Mouse (Mus musculus) embryonic facial prominence, embryonic 15.5 days (tissue): ENCODE results near the gene Dnase1. TPM values are rescaled to one million over a fixed set of nuclear protein-coding genes. Genes with fewer than 3 reads are reported as not detected.
"Not testable (repeated sequence)": the region's sequence is repeated elsewhere in the genome, so short reads cannot be mapped to it uniquely, and the experiment has no call there.

Experiments
- ATAC-seq: fragments of 200-750 bp; cut with Nextera tagmentation; 2 replicates; pipeline ENCODE4 v1.8.0; 2017; ENCODE audit warnings: low read depth, moderate TSS enrichment; ENCODE audit not compliant: insufficient number of reproducible peaks, low FRiP score, low TSS enrichment
- H3K27ac ChIP-seq: fragments of 300-500 bp; sonication (generic); replicated peaks from 2 replicates; pipeline ENCODE4 v1.5.1; 2015; ENCODE audit warnings: mild to moderate bottlenecking, inconsistent platforms
- H3K27me3 ChIP-seq: fragments of 300-500 bp; sonication (generic); 2 replicates; pipeline ENCODE4 v1.6.1; 2015; ENCODE audit warnings: inconsistent platforms
- H3K36me3 ChIP-seq: fragments of 300-500 bp; sonication (generic); 2 replicates; pipeline ENCODE4 v1.6.1; 2015; ENCODE audit warnings: mild to moderate bottlenecking, inconsistent platforms
- H3K4me1 ChIP-seq: fragments of 300-500 bp; sonication (generic); 2 replicates; pipeline ENCODE4 v1.6.1; 2015; ENCODE audit warnings: inconsistent platforms
- H3K4me2 ChIP-seq: fragments of 300-500 bp; sonication (generic); replicated peaks from 2 replicates; pipeline ENCODE4 v1.6.1; 2015; ENCODE audit warnings: mild to moderate bottlenecking, inconsistent platforms
- H3K4me3 ChIP-seq: fragments of 300-500 bp; sonication (generic); replicated peaks from 2 replicates; pipeline ENCODE4 v1.5.1; 2015; ENCODE audit warnings: mild to moderate bottlenecking, inconsistent platforms
- H3K9ac ChIP-seq: fragments of 300-500 bp; sonication (generic); 2 replicates; pipeline ENCODE4 v1.6.1; 2015; ENCODE audit warnings: inconsistent platforms
- H3K9me3 ChIP-seq: fragments of 300-500 bp; sonication (generic); replicated peaks from 2 replicates; pipeline ENCODE4 v1.6.1; 2016; ENCODE audit warnings: inconsistent platforms
- WGBS: fragments of 180-500 bp; shearing (Covaris S2); methylation state at CpG from one replicate; pipeline ENCODE4 v1.1.7; 2015; 5-methylcytosine and 5-hydroxymethylcytosine counted together
- polyA plus RNA-seq: library from polyadenylated mRNA; unstranded; fragments of >200 nt; fragmentation: Nextera tagmentation; extraction: Ambion mirVana; gene quantifications from 2 replicates; pipeline ENCODE4 v1.2.1, GENCODE M21; 2015

Dnase1 gene
- polyA plus RNA-seq: 4.3 and 5.4 TPM in 2 replicates

DNA sequence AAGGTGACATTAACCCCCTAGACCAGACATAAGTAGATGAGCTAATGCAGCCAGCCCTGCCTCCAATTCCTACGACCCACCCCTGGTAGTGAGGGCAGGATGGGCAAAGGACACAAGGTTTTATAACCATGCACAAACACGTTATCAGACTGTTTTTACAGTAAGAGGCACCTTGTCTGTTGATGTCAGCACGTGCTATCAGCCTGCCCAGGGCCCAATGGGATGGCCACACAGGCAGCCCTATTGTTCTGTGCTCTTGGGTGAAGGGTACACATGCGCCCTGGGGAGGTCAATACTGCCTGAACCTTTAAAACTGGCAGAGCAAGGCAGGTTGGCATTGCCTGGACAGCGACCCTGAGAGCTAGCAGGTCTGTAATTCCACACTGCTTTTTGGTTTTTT lies at the start of gene Dnase1:
Dnase1 (plus strand) TSS at position 136 of the 400 bp plus-strand sequence.
- peaks cover 49% of the 10 kb centered on the region for H3K36me3 ChIP-seq
- H3K4me3 ChIP-seq: no peak within 1 kb of the TSS
- H3K4me2 ChIP-seq: no peak within 1 kb of the TSS
- no peaks in the 10 kb centered on the region for H3K4me1 ChIP-seq
- no peaks in the 10 kb centered on the region for H3K9me3 ChIP-seq
- 86% methylated on average over 5 of the region's 5 CpGs for WGBS
- no peak within 1 kb of the TSS for H3K27ac ChIP-seq
- no peak within 1 kb of the TSS for H3K9ac ChIP-seq
- H3K27me3 ChIP-seq: no peaks in the 10 kb centered on the region
- ATAC-seq: no peak

DNA sequence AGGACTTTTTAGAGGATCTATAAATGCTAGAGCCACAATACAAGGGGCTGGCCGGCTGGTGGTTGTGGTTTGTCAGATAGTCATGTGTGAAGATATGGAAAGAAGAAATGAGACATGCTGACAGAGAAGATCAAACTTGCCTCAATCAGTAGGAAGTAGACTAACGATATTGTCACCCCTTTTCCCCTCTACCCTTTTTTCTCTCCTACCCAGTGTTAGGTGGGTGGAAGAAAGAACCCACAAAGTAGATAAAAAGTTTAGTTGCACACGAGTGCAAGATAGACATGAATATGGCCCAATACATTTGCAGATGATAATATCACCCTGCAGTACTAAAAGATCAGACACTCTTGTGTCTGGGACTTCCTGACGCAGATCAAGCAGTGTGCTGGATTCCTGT lies 48.3 kb upstream of the Dnase1 start:
- ATAC-seq: no peak
- no peaks in the 10 kb centered on the region for H3K4me1 ChIP-seq
- 95% methylated on average over 4 of the region's 4 CpGs for WGBS
- no peak overlapping the region for H3K27ac ChIP-seq
- H3K4me2 ChIP-seq: no peak overlapping the region
- H3K4me3 ChIP-seq: no peak overlapping the region
- no peaks in the 10 kb centered on the region for H3K27me3 ChIP-seq
- peaks cover 100% of the 10 kb centered on the region for H3K36me3 ChIP-seq
- H3K9ac ChIP-seq: no peak overlapping the region
- H3K9me3 ChIP-seq: no peaks in the 10 kb centered on the region

DNA sequence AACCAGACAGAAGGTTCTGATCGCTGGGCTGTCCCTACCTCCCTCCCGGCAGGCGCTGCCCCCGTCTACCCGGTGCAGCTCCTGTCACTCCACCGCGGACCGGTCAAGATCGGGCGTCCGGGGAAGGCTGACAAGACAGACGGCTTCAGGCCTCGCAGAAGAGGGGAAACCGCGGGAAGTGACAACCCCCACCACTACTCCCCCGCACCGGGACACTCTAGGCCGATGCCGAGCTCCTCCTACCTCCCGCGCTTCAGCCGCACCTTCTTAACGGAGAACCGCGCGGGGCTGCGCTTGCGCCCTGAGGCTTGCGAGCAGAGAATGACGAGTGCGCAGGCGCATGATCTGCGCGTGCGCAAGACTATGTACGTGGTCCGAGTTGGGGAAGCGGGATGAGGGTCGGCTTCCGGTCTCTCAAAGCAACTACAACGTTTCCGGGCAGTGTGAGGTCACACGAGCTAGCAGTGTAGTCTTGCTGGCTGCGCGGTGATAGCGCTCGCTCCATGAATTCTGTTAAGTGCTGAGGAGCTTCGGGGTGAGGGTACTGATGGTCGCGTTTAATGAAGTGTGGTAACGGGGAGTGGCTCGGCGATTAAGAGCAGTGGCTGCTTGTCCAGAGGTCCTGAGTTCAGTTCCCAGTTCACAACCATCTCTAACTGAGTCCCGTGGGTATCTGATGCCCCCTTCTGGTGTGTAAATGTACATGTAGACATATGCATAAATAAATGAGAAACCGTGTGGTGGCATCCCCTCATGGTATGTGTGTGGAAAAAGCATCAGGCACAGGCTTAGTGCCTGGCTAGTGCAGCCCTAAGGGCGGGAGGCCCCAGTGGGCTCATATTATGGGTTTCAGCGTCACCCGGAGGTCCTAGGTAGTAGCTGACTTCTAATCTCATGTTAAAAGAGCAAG lies 33.0 kb upstream of the Dnase1 start, which contains the start of gene Slx4:
Slx4 (minus strand) TSS at position 282 of the 910 bp plus-strand sequence.
- Histone ChIP-seq H3K4me2 (peak within 1 kb of the TSS; percentile 82), H3K27me3 (no peaks in the 10 kb centered on the region), H3K9ac (peak within 1 kb of the TSS; percentile 93), H3K36me3 (peaks cover 24% of the 10 kb centered on the region), H3K4me1 (peaks cover 10% of the 10 kb centered on the region), H3K4me3 (peak within 1 kb of the TSS; percentile 78), H3K9me3 (no peaks in the 10 kb centered on the region), H3K27ac (peak within 1 kb of the TSS; percentile 86)
- WGBS: 1% methylated on average over 58 of the region's 58 CpGs
- ATAC-seq: peak; percentile 97

DNA sequence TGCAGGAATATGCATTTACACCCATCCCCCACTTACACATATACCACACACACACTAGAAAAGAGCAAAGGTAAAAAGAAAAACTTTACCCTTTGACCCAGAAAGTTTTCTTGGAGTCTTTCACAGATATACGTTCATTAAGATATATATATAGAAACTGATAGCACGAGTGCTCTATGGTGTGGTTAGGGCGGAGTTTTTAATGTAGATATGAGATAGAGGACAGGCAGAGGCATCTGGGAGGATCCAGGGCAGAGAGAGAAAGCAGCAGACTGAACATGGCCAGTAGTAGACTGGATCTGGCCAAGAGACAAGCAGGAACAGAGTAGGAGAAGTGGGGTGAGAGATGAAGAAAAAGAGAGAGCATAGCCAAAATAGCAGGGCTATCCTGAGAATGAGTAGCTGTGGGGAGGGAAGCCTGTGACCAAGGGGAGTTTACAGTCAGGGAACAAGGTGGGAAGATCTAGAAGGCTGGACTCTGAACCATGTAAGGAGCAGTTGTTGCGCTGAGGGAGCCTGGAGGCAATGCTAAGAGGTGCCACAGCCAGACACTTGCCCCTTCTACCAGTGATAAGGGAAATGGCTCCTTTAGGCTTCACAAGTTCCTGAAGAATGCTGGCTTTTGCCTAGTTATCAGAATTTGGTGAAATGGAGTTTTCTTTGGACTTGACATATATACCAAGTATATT lies 23.7 kb upstream of the Dnase1 start:
- no peaks in the 10 kb centered on the region for H3K36me3 ChIP-seq
- no peak for ATAC-seq
- no peaks in the 10 kb centered on the region for H3K9me3 ChIP-seq
- WGBS: 71% methylated on average over 4 of the region's 4 CpGs
- H3K27me3 ChIP-seq: no peaks in the 10 kb centered on the region
- no peak overlapping the region for H3K4me2 ChIP-seq
- no peaks in the 10 kb centered on the region for H3K4me1 ChIP-seq
- no peak overlapping the region for H3K27ac ChIP-seq
- no peak overlapping the region for H3K4me3 ChIP-seq
- H3K9ac ChIP-seq: no peak overlapping the region

DNA sequence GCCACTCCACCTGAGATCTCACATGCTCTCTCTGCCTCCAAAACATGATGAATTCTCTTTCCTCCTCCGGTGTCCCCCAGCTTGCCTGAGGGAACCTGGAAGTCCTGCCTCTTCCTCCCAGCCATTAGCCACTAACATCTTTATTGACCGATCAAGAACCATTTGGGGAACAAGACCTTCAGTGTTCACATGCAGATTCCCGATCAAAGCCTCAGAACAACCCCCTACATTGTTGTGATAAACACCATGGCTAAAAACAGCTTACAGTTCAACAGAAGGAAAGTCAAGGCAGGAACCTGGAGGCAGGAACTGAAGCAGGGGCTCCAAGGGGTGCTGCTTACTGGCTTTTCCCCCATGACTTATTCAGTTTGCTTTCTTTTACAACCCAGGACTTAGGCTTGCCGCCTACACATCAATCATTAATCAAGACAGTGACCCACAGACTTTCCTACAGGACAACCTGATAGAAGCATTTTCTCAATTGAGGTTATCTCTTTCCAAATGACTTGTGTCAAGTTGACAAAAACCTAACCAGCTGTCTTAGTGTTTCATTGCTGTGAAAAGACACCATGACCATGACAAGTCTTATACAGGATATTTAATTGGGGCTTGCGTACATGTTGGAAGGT lies 22.6 kb upstream of the Dnase1 start:
- Histone ChIP-seq H3K27ac (no peak overlapping the region), H3K4me1 (no peaks in the 10 kb centered on the region), H3K36me3 (no peaks in the 10 kb centered on the region), H3K27me3 (no peaks in the 10 kb centered on the region), H3K4me3 (no peak overlapping the region), H3K9ac (no peak overlapping the region), H3K9me3 (no peaks in the 10 kb centered on the region), H3K4me2 (no peak overlapping the region)
- ATAC-seq: no peak
- WGBS: 79% methylated on average over 5 of the region's 5 CpGs

DNA sequence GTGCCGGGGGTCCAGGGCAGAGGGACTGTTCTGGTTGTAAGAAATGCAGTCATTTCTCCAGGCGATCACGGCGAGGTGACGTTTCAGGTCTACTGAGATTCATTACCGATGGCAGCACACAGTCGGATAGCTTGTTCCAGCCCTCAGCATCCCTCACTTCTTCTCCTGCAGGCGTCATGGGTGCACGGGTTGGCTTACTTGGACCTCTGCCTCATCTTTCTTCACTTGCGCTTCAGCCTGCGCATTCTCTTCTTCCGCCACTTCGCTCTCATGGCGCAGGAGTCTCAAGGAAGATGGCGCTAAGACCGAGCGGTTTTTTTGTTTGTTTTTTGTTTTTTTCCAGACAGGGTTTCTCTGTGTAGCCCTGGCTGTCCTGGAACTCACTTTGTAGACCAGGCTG lies 20.0 kb upstream of the Dnase1 start:
- WGBS: 73% methylated on average over 17 of the region's 17 CpGs
- not testable (repeated sequence) for H3K4me3 ChIP-seq, ATAC-seq, H3K9me3 ChIP-seq, H3K4me1 ChIP-seq, H3K9ac ChIP-seq, H3K27me3 ChIP-seq, H3K27ac ChIP-seq, H3K36me3 ChIP-seq, H3K4me2 ChIP-seq

DNA sequence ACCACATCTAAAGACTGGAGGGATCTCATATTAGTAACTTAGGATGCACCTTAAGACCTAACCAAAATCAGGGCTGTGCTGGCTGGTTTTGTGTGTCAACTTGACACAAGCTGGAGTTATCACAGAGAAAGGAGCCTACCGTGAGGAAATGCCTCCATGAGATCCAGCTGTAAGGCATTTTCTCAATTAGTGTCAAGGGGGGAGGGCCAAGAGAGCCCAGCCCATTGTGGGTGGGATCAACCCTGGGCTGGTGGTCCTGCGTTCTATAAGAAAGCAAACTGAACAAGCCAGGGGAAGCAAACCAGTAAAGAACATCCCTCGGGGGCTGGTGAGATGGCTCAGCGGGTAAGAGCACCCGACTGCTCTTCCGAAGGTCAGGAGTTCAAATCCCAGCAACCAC lies 19.3 kb upstream of the Dnase1 start:
- H3K4me1 ChIP-seq, H3K27ac ChIP-seq, H3K36me3 ChIP-seq, H3K9ac ChIP-seq, H3K4me3 ChIP-seq, H3K9me3 ChIP-seq, ATAC-seq, H3K4me2 ChIP-seq, H3K27me3 ChIP-seq: not testable (repeated sequence)
- WGBS: 49% methylated on average over 6 of the region's 6 CpGs

DNA sequence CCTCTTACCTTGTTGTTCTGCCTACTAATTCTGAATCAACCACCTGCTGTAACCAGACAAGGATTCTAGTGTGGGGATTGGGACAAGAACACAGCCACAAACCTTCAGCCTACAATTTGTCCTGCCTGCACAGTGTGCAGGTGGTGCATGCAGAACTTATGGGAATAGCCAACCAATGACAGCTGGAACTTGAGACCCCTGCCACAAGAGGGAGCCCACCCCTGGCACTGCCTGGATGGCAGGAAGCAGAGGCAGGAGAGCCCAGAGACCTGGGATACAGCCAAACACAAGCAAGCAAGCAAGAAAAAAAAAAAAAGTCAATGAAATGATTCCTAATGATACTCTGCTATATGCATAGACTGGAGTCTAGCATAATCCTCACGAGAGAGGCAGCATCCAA lies 15.5 kb upstream of the Dnase1 start:
- no peaks in the 10 kb centered on the region for H3K9me3 ChIP-seq
- no peaks in the 10 kb centered on the region for H3K4me1 ChIP-seq
- no peak overlapping the region for H3K9ac ChIP-seq
- no peaks in the 10 kb centered on the region for H3K27me3 ChIP-seq
- WGBS: 90% methylated on average over 1 of the region's 1 CpGs
- no peak overlapping the region for H3K4me3 ChIP-seq
- H3K4me2 ChIP-seq: no peak overlapping the region
- no peaks in the 10 kb centered on the region for H3K36me3 ChIP-seq
- no peak for ATAC-seq
- H3K27ac ChIP-seq: no peak overlapping the region

GRCm38 (mm10) chr16:4022719-4023118 lies 14.0 kb upstream of the Dnase1 start:
- no peaks in the 10 kb centered on the region for H3K4me1 ChIP-seq
- 65% methylated on average over 4 of the region's 4 CpGs for WGBS
- no peak overlapping the region for H3K9ac ChIP-seq
- no peaks in the 10 kb centered on the region for H3K9me3 ChIP-seq
- H3K36me3 ChIP-seq: no peaks in the 10 kb centered on the region
- no peak overlapping the region for H3K27ac ChIP-seq
- no peak overlapping the region for H3K4me3 ChIP-seq
- H3K4me2 ChIP-seq: no peak overlapping the region
- H3K27me3 ChIP-seq: no peaks in the 10 kb centered on the region
- no peak for ATAC-seq

DNA sequence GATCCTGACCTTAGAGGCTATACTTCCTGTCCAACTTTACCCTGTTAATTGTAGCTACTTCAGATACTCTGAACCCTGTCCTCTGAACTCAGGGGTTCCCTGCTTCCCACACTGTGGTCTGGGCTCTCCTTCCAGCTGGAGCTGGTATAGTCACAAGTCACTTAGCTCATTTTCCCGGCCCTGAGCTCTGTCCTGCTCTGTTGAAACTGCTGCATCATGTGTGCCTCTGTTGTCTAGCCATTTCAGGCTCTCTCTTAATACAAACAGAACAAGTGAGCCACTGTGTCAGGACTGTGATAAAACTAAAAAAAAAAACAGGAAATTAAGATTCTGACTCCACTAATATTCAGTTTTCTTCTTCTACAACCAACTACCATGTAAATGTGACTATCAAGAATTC lies 10.1 kb upstream of the Dnase1 start:
- WGBS: 62% methylated on average over 1 of the region's 1 CpGs
- Histone ChIP-seq H3K4me1 (no peaks in the 10 kb centered on the region), H3K9me3 (no peaks in the 10 kb centered on the region), H3K4me2 (no peak overlapping the region), H3K27ac (no peak overlapping the region), H3K9ac (no peak overlapping the region), H3K4me3 (no peak overlapping the region), H3K36me3 (no peaks in the 10 kb centered on the region), H3K27me3 (no peaks in the 10 kb centered on the region)
- no peak for ATAC-seq

- no peaks in the 10 kb centered on the region for H3K9me3 ChIP-seq
- H3K4me1 ChIP-seq: no peaks in the 10 kb centered on the region
- no peak overlapping the region for H3K9ac ChIP-seq
- no peaks in the 10 kb centered on the region for H3K27me3 ChIP-seq
- no peak overlapping the region for H3K27ac ChIP-seq
- no peak overlapping the region for H3K4me3 ChIP-seq
- H3K4me2 ChIP-seq: no peak overlapping the region
- 84% methylated on average over 3 of the region's 3 CpGs for WGBS
- ATAC-seq: no peak
- H3K36me3 ChIP-seq: no peaks in the 10 kb centered on the region
Observed at GRCm38 (mm10) chr16:4027211-4027610, 9.5 kb upstream of the Dnase1 start.
